Mouse (Mus musculus): ENCODE results near the gene Txndc15.

The Txndc15 gene

GRCm38 (mm10) chr13:55727120-55727838, 12.8 kb downstream of the Txndc15 start, which contains the start of gene Pcbd2:
Pcbd2 (plus strand) TSS chr13:55727368.
- in situ Hi-C loops (cut with MboI; ENCODE audit: unreplicated experiment in 2 of 2), result loop anchor here (10.0 to 25.0 kb wide), 3 partner anchors 62 to 238 kb away; no protein-coding TSS in a partner anchor

GRCm38 (mm10) chr13:55727839-55728238, 13.4 kb downstream of the Txndc15 start:
- in situ Hi-C loops (cut with MboI; ENCODE audit: unreplicated experiment in 2 of 2), result loop anchor here (10.0 to 25.0 kb wide), 3 partner anchors 63 to 237 kb away; no protein-coding TSS in a partner anchor

- in situ Hi-C loops (cut with MboI; ENCODE audit: unreplicated experiment in 2 of 2), result loop anchor here in 1 of 2 experiments (25.0 kb wide), 1 partner anchor 232 kb away; no protein-coding TSS in a partner anchor
These were observed 16.3 kb downstream of the Txndc15 start for GRCm38 (mm10) chr13:55730716-55731115.

- in situ Hi-C loops (cut with MboI; ENCODE audit: unreplicated experiment in 2 of 2), result loop anchor here in 1 of 2 experiments (25.0 kb wide), 1 partner anchor 230 kb away; no protein-coding TSS in a partner anchor
These were observed 17.7 kb downstream of the Txndc15 start for GRCm38 (mm10) chr13:55732121-55732520.

GRCm38 (mm10) chr13:55733628-55734502, 19.4 kb downstream of the Txndc15 start:
- in situ Hi-C loops (cut with MboI; ENCODE audit: unreplicated experiment in 2 of 2), result loop anchor here in 1 of 2 experiments (25.0 kb wide), 1 partner anchor 228 kb away; no protein-coding TSS in a partner anchor

- in situ Hi-C loops (cut with MboI; ENCODE audit: unreplicated experiment in 2 of 2), result loop anchor here in 1 of 2 experiments (25.0 kb wide), 1 partner anchor 224 kb away; no protein-coding TSS in a partner anchor
These were observed 23.4 kb downstream of the Txndc15 start for GRCm38 (mm10) chr13:55737885-55738284.

- in situ Hi-C loops (cut with MboI; ENCODE audit: unreplicated experiment in 2 of 2), result loop anchor here in 1 of 2 experiments (25.0 kb wide), 1 partner anchor 220 kb away; no protein-coding TSS in a partner anchor
These were observed 27.9 kb downstream of the Txndc15 start for GRCm38 (mm10) chr13:55742306-55742705.

GRCm38 (mm10) chr13:55754380-55754779, 39.9 kb downstream of the Txndc15 start:
- in situ Hi-C loops (cut with MboI; ENCODE audit: unreplicated experiment in 2 of 2), result no loop called here

GRCm38 (mm10) chr13:55756789-55757188, 42.3 kb downstream of the Txndc15 start:
- in situ Hi-C loops (cut with MboI; ENCODE audit: unreplicated experiment in 2 of 2), result no loop called here

GRCm38 (mm10) chr13:55757645-55758044, 43.2 kb downstream of the Txndc15 start:
- in situ Hi-C loops (cut with MboI; ENCODE audit: unreplicated experiment in 2 of 2), result no loop called here

- in situ Hi-C loops (cut with MboI; ENCODE audit: unreplicated experiment in 2 of 2), result no loop called here
These were observed 46.1 kb downstream of the Txndc15 start for GRCm38 (mm10) chr13:55760576-55760975.

- in situ Hi-C loops (cut with MboI; ENCODE audit: unreplicated experiment in 2 of 2), result no loop called here
These were observed 47.0 kb downstream of the Txndc15 start for GRCm38 (mm10) chr13:55761486-55761885.

GRCm38 (mm10) chr13:55774352-55774751, 59.9 kb downstream of the Txndc15 start:
- in situ Hi-C loops (cut with MboI; ENCODE audit: unreplicated experiment in 2 of 2), result no loop called here

GRCm38 (mm10) chr13:55775056-55775455, 60.6 kb downstream of the Txndc15 start:
- in situ Hi-C loops (cut with MboI; ENCODE audit: unreplicated experiment in 2 of 2), result no loop called here
